8 mouse cellular contexts compared by ENCODE assay signal in genomic region chr13:104229181-104229580, GRCm38 (mm10). TPM values are rescaled to one million over a fixed set of nuclear protein-coding genes. Genes with fewer than 3 reads are reported as not detected.
DNase-seq lines count a peak whose midpoint lies in the region; ATAC-seq and TF ChIP-seq lines count a peak whose summit lies in the region.

No protein-coding gene starts in this region.

- ATAC-seq in lung, embryonic 14.5 days (ENCODE audit: insufficient read depth) = peak; percentile 50
- ATAC-seq in embryonic facial prominence, embryonic 12.5 days (ENCODE audit: insufficient number of reproducible peaks, insufficient read depth, low FRiP score, low TSS enrichment) = no peak
- peak; percentile 47 for ATAC-seq in intestine, embryonic 16.5 days
- ATAC-seq in neural tube, embryonic 12.5 days (ENCODE audit: low FRiP score, low read depth) = peak; percentile 48; the same call in 1 of the 2 replicates
- no peak for ATAC-seq in inflammation-experienced regulatory T-cells, adult 6 months

- peak; percentile 56 for DNase-seq in lung, embryonic 14.5 days
- DNase-seq in lung, postnatal 4 days = no peak
- no peak for DNase-seq in ovary, postnatal 36 days (ENCODE audit: low spot score)
- DNase-seq in adrenal gland, adult 8-10 months = no peak

- no peak for TF ChIP-seq CTCF in lung, embryonic 14.5 days (IDR thresholded peaks at IDR 0.05; ENCODE audit: low read depth)

- no peaks in the 10 kb centered on the region; the same call in 1 of the 2 replicates for H3K4me1 ChIP-seq in lung, embryonic 14.5 days (ENCODE audit: insufficient read depth)
- H3K4me1 ChIP-seq in embryonic facial prominence, embryonic 12.5 days = peaks cover 5% of the 10 kb centered on the region
- H3K4me1 ChIP-seq in intestine, embryonic 16.5 days (ENCODE audit: control insufficient read depth, insufficient read depth, low read length) = peaks cover 3% of the 10 kb centered on the region; the same call in 1 of the 2 replicates
- peaks cover 5% of the 10 kb centered on the region for H3K4me1 ChIP-seq in neural tube, embryonic 12.5 days

- peak overlapping the region; percentile 91 for H3K9ac ChIP-seq in lung, embryonic 14.5 days
- H3K9ac ChIP-seq in embryonic facial prominence, embryonic 12.5 days = peak overlapping the region; percentile 56
- H3K9ac ChIP-seq in intestine, embryonic 16.5 days (ENCODE audit: low read depth, low read length) = peak overlapping the region; percentile 76
- H3K9ac ChIP-seq in neural tube, embryonic 12.5 days = peak overlapping the region; percentile 78

- no peaks in the 10 kb centered on the region for H3K9me3 ChIP-seq in lung, embryonic 14.5 days (ENCODE audit: low read depth, low read length)
- H3K9me3 ChIP-seq in embryonic facial prominence, embryonic 12.5 days = no peaks in the 10 kb centered on the region
- H3K9me3 ChIP-seq in intestine, embryonic 16.5 days (ENCODE audit: control insufficient read depth, low read length) = no peaks in the 10 kb centered on the region
- H3K9me3 ChIP-seq in neural tube, embryonic 12.5 days = no peaks in the 10 kb centered on the region

- peak overlapping the region; percentile 78 for H3K27ac ChIP-seq in lung, embryonic 14.5 days (ENCODE audit: low read depth)
- H3K27ac ChIP-seq in embryonic facial prominence, embryonic 12.5 days = peak overlapping the region; percentile 69
- H3K27ac ChIP-seq in intestine, embryonic 16.5 days (ENCODE audit: low read length) = peak overlapping the region; percentile 66
- H3K27ac ChIP-seq in neural tube, embryonic 12.5 days = no peak overlapping the region

- H3K36me3 ChIP-seq in lung, embryonic 14.5 days (ENCODE audit: insufficient read depth) = peaks cover 8% of the 10 kb centered on the region
- H3K36me3 ChIP-seq in embryonic facial prominence, embryonic 12.5 days = no peaks in the 10 kb centered on the region
- H3K36me3 ChIP-seq in intestine, embryonic 16.5 days (ENCODE audit: control insufficient read depth, insufficient read depth, low read length) = no peaks in the 10 kb centered on the region
- H3K36me3 ChIP-seq in neural tube, embryonic 12.5 days = no peaks in the 10 kb centered on the region

- peak overlapping the region; percentile 81 for H3K4me2 ChIP-seq in lung, embryonic 14.5 days
- peak overlapping the region; percentile 69 for H3K4me2 ChIP-seq in embryonic facial prominence, embryonic 12.5 days (replicated peaks)
- peak overlapping the region; percentile 65 for H3K4me2 ChIP-seq in intestine, embryonic 16.5 days (ENCODE audit: low read depth, low read length)
- H3K4me2 ChIP-seq in neural tube, embryonic 12.5 days (replicated peaks) = peak overlapping the region; percentile 72

- peak overlapping the region; percentile 75 for H3K4me3 ChIP-seq in lung, embryonic 14.5 days (ENCODE audit: low read depth, low read length)
- H3K4me3 ChIP-seq in embryonic facial prominence, embryonic 12.5 days = peak overlapping the region; percentile 75
- H3K4me3 ChIP-seq in intestine, embryonic 16.5 days (ENCODE audit: low read length) = peak overlapping the region; percentile 84
- peak overlapping the region; percentile 72 for H3K4me3 ChIP-seq in neural tube, embryonic 12.5 days

- H3K27me3 ChIP-seq in lung, embryonic 14.5 days (ENCODE audit: insufficient read depth, low read length) = no peaks in the 10 kb centered on the region
- no peaks in the 10 kb centered on the region for H3K27me3 ChIP-seq in embryonic facial prominence, embryonic 12.5 days
- no peaks in the 10 kb centered on the region for H3K27me3 ChIP-seq in intestine, embryonic 16.5 days (replicated peaks; ENCODE audit: control insufficient read depth, insufficient read depth, low read length)
- H3K27me3 ChIP-seq in neural tube, embryonic 12.5 days (replicated peaks) = no peaks in the 10 kb centered on the region

- 5% methylated on average over 15 of the region's 15 CpGs for WGBS in lung, embryonic 14.5 days
- 7% methylated on average over 15 of the region's 15 CpGs for WGBS in embryonic facial prominence, embryonic 12.5 days
- WGBS in intestine, embryonic 16.5 days = 7% methylated on average over 15 of the region's 15 CpGs
- WGBS in neural tube, embryonic 12.5 days = 6% methylated on average over 15 of the region's 15 CpGs

RNA-seq across cellular contexts. Expression of gene Ppwd1, which starts 0.5 kb away (rescaled TPM):
- polyA plus RNA-seq in lung, embryonic 14.5 days (2014; fragmentation: Nextera tagmentation; extraction: Ambion mirVana) = 17.8 and 17.9 TPM in 2 replicates
- polyA plus RNA-seq in embryonic facial prominence, embryonic 12.5 days (2016; fragmentation: Nextera tagmentation; extraction: Ambion mirVana) = 15.8 and 17.1 TPM in 2 replicates
- 11.4 and 11.7 TPM in 2 replicates for polyA plus RNA-seq in intestine, embryonic 16.5 days (2015; fragmentation: Nextera tagmentation; extraction: Ambion mirVana)
- polyA plus RNA-seq in neural tube, embryonic 12.5 days (2016; fragmentation: Nextera tagmentation; extraction: Ambion mirVana) = 11.7 and 12.3 TPM in 2 replicates
- 10 to 100 TPM; 12.2 to 15.9 (median 13.9) TPM for total RNA-seq in adrenal gland, adult 8-10 months (2022)
- polyA plus RNA-seq in inflammation-experienced regulatory T-cells, adult 6 months (2017; shearing (Covaris generic)) = 10 to 100 TPM; 13.5 to 16.6 (median 15.0) TPM

RNA-seq across cellular contexts. Expression of gene Cenpk, which starts 0.8 kb away (rescaled TPM):
- polyA plus RNA-seq in lung, embryonic 14.5 days (2014; fragmentation: Nextera tagmentation; extraction: Ambion mirVana) = 78.6 and 89.4 TPM in 2 replicates
- 71.5 and 73.9 TPM in 2 replicates for polyA plus RNA-seq in embryonic facial prominence, embryonic 12.5 days (2016; fragmentation: Nextera tagmentation; extraction: Ambion mirVana)
- polyA plus RNA-seq in intestine, embryonic 16.5 days (2015; fragmentation: Nextera tagmentation; extraction: Ambion mirVana) = 33.3 and 38.5 TPM in 2 replicates
- 39.1 and 41.5 TPM in 2 replicates for polyA plus RNA-seq in neural tube, embryonic 12.5 days (2016; fragmentation: Nextera tagmentation; extraction: Ambion mirVana)
- 1 to 10 TPM in 3 of 4 experiments, under 1 TPM in 1; 0.80 to 2.4 (median 1.4) TPM for total RNA-seq in adrenal gland, adult 8-10 months (2022)
- 10 to 100 TPM in 1 of 3 experiments, 1 to 10 TPM in 2; 4.9 to 26.3 (median 5.6) TPM for polyA plus RNA-seq in inflammation-experienced regulatory T-cells, adult 6 months (2017; shearing (Covaris generic))

RNA-seq across cellular contexts. Expression of gene Trim23, which starts 50.6 kb away (rescaled TPM):
- polyA plus RNA-seq in lung, embryonic 14.5 days (2014; fragmentation: Nextera tagmentation; extraction: Ambion mirVana) = 19.2 TPM in 2 replicates
- polyA plus RNA-seq in embryonic facial prominence, embryonic 12.5 days (2016; fragmentation: Nextera tagmentation; extraction: Ambion mirVana) = 24.4 and 24.6 TPM in 2 replicates
- polyA plus RNA-seq in intestine, embryonic 16.5 days (2015; fragmentation: Nextera tagmentation; extraction: Ambion mirVana) = 9.0 and 9.3 TPM in 2 replicates
- polyA plus RNA-seq in neural tube, embryonic 12.5 days (2016; fragmentation: Nextera tagmentation; extraction: Ambion mirVana) = 25.2 and 28.4 TPM in 2 replicates
- total RNA-seq in adrenal gland, adult 8-10 months (2022) = 10 to 100 TPM; 19.9 to 23.3 (median 22.0) TPM
- 10 to 100 TPM; 24.9 to 33.2 (median 28.6) TPM for polyA plus RNA-seq in inflammation-experienced regulatory T-cells, adult 6 months (2017; shearing (Covaris generic))

RNA-seq across cellular contexts. Expression of gene Trappc13, which starts 50.9 kb away (rescaled TPM):
- 65.5 and 66.5 TPM in 2 replicates for polyA plus RNA-seq in lung, embryonic 14.5 days (2014; fragmentation: Nextera tagmentation; extraction: Ambion mirVana)
- polyA plus RNA-seq in embryonic facial prominence, embryonic 12.5 days (2016; fragmentation: Nextera tagmentation; extraction: Ambion mirVana) = 70.2 and 70.8 TPM in 2 replicates
- 50.4 and 54.5 TPM in 2 replicates for polyA plus RNA-seq in intestine, embryonic 16.5 days (2015; fragmentation: Nextera tagmentation; extraction: Ambion mirVana)
- polyA plus RNA-seq in neural tube, embryonic 12.5 days (2016; fragmentation: Nextera tagmentation; extraction: Ambion mirVana) = 77.3 and 78.1 TPM in 2 replicates
- 10 to 100 TPM; 60.2 to 76.6 (median 62.1) TPM for total RNA-seq in adrenal gland, adult 8-10 months (2022)
- 10 to 100 TPM; 43.0 to 54.3 (median 50.0) TPM for polyA plus RNA-seq in inflammation-experienced regulatory T-cells, adult 6 months (2017; shearing (Covaris generic))

RNA-seq across cellular contexts. Expression of gene Adamts6, which starts 58.5 kb away (rescaled TPM):
- polyA plus RNA-seq in lung, embryonic 14.5 days (2014; fragmentation: Nextera tagmentation; extraction: Ambion mirVana) = 4.5 and 5.9 TPM in 2 replicates
- 5.1 and 5.4 TPM in 2 replicates for polyA plus RNA-seq in embryonic facial prominence, embryonic 12.5 days (2016; fragmentation: Nextera tagmentation; extraction: Ambion mirVana)
- 1.2 and 1.4 TPM in 2 replicates for polyA plus RNA-seq in intestine, embryonic 16.5 days (2015; fragmentation: Nextera tagmentation; extraction: Ambion mirVana)
- polyA plus RNA-seq in neural tube, embryonic 12.5 days (2016; fragmentation: Nextera tagmentation; extraction: Ambion mirVana) = 2.1 TPM in 2 replicates
- total RNA-seq in adrenal gland, adult 8-10 months (2022) = 10 to 100 TPM in 1 of 4 experiments, 1 to 10 TPM in 3; 1.5 to 10.0 (median 5.5) TPM
- 10 to 100 TPM; 11.9 to 30.5 (median 25.5) TPM for polyA plus RNA-seq in inflammation-experienced regulatory T-cells, adult 6 months (2017; shearing (Covaris generic))

Comparison
In these comparisons a context has a peak if more than half of its experiments do, and no peak if none do; other contexts are left out.
1. ATAC-seq: peak in lung, embryonic 14.5 days (single experiment), intestine, embryonic 16.5 days (single experiment) and neural tube, embryonic 12.5 days (single experiment); none in embryonic facial prominence, embryonic 12.5 days (single experiment) and inflammation-experienced regulatory T-cells, adult 6 months (single experiment).
2. Peak in every context shown above with its lines, with median percentiles within 50 percentile points of each other: H3K4me2 ChIP-seq, H3K4me3 ChIP-seq and H3K9ac ChIP-seq.